Mouse (Mus musculus) embryonic fibroblast, embryonic 13.5 days (primary cell): ENCODE data around the gene Tecr. TPM values are rescaled to one million over a fixed set of nuclear protein-coding genes. Genes with fewer than 3 reads are reported as not detected.
A peak's percentile ranks its signal among the peaks of the same experiment; 100 is the strongest.

Source experiments
- H3K27ac ChIP-seq: 2 replicates; pipeline ENCODE4 v1.5.1; 2012; ENCODE audit warnings: low read length, control low read depth, inconsistent platforms; ENCODE audit not compliant: insufficient read depth
- H3K4me1 ChIP-seq: 2 replicates; pipeline ENCODE4 v1.6.1; 2011; ENCODE audit warnings: low read length; ENCODE audit not compliant: control insufficient read depth, insufficient read depth
- H3K4me3 ChIP-seq: 2 replicates; pipeline ENCODE4 v1.5.1; 2011; ENCODE audit warnings: mild to moderate bottlenecking, control low read depth, low read length; ENCODE audit not compliant: insufficient read depth
- CTCF ChIP-seq: IDR thresholded peaks from 2 replicates; pipeline ENCODE4 v1.5.1; 2011; ENCODE audit warnings: mild to moderate bottlenecking, control low read depth, low read length, moderate library complexity, borderline replicate concordance; ENCODE audit not compliant: insufficient read depth
- POLR2A ChIP-seq: IDR thresholded peaks from 2 replicates; pipeline ENCODE4 v1.6.1; 2011; ENCODE audit warnings: low read depth, mild to moderate bottlenecking, control low read depth, low read length, moderate library complexity
- polyA plus RNA-seq: library from polyadenylated mRNA; stranded (reverse); fragments of >200 nt; gene quantifications from 2 replicates; pipeline ENCODE4 v1.2.4, GENCODE M21; 2011; ENCODE audit warnings: low read depth; ENCODE audit not compliant: missing spikeins, insufficient read length

Gene Tecr
- polyA plus RNA-seq = 210 and 213 TPM in 2 replicates

DNA sequence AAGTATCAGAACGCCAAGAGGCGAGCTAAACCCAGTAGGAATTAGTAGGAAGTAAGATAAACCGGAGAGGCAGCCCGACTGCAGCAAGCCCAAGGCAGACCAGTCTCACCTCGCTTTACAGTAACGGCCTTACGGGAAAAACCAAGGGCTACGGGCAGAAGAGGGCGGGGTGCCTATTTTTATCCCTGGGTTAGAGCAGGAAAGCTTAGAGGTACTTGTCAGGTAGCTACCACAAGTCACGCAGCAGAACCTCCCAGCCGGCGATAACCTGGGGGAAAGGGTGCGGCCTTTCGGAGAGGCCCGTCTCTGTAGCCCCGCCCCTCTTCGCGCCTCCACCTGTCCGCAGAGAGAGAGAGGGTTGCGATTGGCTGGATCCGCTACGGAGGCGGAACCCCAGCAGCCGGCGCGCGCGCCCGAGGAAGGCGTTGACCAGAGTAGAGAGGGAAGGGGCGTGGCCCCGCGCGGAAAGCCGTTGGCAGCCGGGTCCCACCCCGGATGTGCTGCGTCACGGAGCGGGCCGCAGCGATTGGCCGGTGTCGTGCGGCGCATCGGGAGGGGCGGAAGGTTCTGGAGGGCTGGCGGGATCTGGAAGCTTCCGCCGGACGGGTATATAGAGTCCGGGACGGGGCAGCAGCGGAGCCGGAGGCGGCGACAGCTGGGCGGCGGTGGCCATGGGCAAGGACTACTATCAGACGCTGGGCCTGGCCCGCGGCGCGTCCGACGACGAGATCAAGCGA, at the start of gene Tecr, which contains the start of gene Dnajb1:
Gene Tecr, minus strand, starts transcription at position 311 of the 737 bp plus-strand sequence.
Gene Dnajb1, plus strand, starts transcription at position 533 of the 737 bp plus-strand sequence.
- peak within 1 kb of the TSS; percentile 93 for H3K4me3 ChIP-seq
- peak within 1 kb of the TSS; percentile 92 for H3K27ac ChIP-seq
- peak; percentile 96 for TF ChIP-seq POLR2A
- TF ChIP-seq CTCF = no peak
- 0 out of 2 replicates have a peak, but pooled peaks cover 2% of the 10 kb centered on the region for H3K4me1 ChIP-seq

DNA sequence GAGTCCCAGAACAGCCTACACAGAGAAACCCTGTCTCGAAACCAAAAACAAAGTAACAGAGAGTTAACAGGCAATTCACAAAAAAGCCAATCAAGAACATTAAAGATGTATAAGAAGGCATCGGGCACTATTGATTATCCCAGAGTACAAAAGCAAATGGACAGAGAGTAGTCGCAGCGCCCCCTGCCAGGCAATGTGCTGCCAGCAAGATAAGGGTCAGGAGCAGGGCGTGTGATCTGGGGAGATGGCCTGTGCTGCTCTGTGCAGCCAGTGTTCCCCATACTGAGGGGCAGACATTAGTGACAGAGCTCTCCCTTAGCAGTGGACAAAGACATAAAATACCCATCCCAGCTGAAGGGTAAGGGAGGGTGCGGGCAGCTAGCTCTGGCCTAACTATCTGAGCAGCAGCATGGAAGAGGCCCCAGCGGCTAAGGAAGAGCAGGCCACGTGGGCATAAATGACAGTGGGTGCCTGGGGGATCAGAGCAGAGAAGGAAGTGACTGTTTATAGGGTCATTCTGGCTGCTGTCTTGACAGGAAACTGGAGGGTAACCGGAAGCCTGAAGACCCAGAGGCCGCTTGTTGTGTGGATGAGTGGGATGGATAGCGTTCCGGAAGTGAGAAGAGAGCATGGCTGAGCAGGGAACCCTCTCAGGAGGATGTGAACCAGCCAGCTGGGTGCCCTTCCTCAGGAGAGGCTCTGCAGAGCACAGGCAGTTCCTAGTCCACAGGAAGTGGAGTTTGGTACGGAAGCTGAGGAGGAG, 48.9 kb upstream of the Tecr start:
- Histone ChIP-seq H3K4me1 (no peaks in the 10 kb centered on the region; the same call in 1 of the 2 replicates), H3K4me3 (no peak overlapping the region), H3K27ac (no peak overlapping the region)
- TF ChIP-seq POLR2A (no peak), CTCF (no peak; the same call in 1 of the 2 replicates)

DNA sequence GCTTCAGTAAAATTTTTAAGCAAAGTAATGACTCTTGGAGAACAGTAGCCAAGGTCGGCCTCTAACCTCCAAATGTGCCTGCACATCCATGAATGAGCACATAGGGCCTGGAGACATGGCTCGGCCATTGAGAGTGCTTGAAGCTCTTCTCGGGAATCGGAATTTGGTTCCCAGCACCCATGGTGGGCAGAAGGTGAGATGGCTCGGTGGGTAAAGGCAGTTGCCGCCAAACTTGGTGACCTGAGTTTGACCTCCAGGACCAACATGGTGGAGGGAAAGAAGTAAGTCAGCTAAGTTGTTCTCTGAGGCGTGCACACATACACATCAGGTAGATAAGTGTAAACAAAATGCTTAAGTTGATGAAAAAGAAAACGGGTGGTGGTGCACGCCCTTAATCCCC, 48.3 kb upstream of the Tecr start:
- H3K27ac ChIP-seq = no peak overlapping the region
- TF ChIP-seq POLR2A (no peak), CTCF (no peak)
- no peaks in the 10 kb centered on the region; the same call in 1 of the 2 replicates for H3K4me1 ChIP-seq
- no peak overlapping the region for H3K4me3 ChIP-seq

DNA sequence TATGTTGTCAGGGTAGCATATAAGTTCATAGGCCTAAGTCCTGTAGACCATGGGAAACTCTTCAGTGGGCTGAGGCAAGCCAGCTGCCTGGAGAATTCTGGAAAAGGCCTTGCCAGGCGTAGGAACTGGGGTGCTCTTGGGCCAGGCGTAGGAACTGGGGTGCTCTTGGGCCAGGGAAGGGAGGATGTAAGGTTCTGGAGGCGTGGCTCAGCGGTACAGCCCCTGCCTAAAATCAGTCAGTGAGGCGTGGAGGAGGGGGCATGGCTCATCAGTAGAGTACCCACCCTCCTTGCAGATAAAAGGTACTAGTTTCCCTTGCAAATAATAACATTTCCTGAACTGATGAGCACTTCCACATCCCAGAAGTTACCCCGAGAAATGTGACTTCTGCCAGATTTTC, 47.0 kb upstream of the Tecr start:
- Histone ChIP-seq H3K4me1 (no peaks in the 10 kb centered on the region), H3K27ac (no peak overlapping the region), H3K4me3 (no peak overlapping the region)
- TF ChIP-seq POLR2A (no peak), CTCF (no peak)

DNA sequence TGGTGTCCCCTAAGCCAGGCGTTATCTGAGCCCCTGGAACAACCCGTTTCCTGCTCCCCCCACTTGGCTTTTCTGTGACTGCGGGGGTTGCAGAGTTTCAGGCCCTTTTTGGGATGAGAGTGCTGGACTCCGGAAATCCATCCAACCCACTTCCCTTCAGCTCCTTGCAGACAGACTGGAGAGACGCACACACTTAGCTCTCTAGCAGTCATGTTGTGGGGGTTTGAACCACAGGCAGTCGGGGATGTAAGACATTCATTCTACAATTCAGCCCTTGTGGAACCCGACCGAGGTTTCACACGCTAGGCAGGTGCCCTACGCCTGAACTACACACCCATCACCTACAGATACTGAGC, 45.9 kb upstream of the Tecr start:
- Histone ChIP-seq H3K4me1 (no peaks in the 10 kb centered on the region), H3K4me3 (peak overlapping the region; percentile 94), H3K27ac (peak overlapping the region; percentile 33; the same call in 1 of the 2 replicates)
- TF ChIP-seq POLR2A (no peak), CTCF (no peak)

DNA sequence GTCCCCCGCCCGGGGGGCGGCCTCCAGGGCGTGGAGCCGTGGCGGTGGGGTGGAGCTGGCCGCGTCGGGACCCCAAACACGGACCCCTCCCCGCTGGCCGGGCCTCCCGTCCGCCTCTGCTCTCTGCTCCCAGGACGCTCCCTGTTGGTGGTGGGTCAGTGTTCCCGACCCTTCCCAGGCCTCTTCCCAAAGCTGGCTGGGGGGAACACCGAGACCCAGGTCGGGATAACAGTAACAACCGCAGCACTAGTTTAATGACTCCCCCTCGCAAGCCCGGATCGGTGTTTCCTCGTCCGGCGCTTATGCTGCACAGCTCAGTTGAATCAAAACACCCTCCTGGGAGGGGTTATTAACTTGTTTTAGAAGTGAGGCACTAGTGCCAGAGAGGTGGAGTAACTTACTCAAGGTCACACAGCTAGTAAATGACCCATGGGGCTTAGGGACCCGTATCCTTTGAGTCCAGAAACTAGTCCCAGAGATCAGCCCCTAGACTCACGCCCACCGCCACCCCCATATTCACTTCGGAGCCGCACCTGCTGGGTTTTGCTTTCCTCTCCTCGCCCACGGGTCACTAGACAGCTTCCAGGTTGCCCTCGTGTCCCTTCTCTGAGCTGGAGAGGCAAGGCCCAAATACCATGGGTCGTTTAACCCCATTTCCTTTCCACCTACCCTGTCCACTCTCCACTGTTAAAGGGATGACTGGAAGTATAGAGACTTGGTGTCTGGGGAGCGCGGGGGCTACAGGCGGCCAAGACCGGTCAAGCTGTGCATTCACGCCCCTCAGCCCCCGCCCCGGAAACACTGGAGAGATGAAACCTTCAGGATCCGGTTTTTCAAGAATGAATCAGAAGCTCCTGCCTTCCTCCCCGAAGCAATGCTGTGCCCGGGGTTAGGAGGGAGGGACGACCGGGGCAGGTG, 45.2 kb upstream of the Tecr start:
- TF ChIP-seq CTCF (no peak), POLR2A (peak; percentile 57)
- Histone ChIP-seq H3K4me3 (peak overlapping the region; percentile 94), H3K27ac (peak overlapping the region; percentile 33), H3K4me1 (no peaks in the 10 kb centered on the region)

DNA sequence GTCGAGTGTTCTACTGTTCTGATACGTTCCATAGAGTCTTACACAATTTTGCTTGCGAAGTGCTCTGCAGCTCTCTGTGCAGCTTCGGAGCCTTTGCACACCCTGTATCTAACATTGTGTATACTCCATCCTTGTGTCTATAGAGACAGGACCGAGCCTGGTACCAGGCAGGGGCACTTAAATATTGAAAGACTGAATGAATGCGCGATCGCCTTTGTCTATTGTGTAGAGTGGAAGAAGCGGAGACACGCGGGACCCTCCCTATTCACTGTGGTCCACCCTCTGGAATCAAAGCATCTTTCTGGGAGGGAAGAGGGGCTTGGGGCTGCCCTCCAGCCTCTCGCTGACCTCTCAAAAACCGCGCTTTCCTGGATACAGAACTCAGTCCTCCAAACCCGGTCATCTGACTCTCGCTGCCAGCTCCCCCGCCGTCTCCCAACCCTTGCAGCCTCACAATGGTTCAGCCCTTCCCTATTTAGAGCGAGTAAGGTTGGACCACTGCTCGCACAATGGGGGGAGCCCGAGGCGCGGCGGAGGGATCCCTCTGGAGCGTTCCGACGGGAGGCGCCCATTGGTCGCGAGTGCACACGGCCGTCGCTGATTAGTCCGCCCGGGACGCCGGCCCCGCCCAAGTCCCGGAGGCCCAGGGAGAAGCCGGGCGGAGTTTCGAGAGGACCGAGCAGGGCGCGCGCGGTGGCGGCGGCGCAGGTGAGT, 44.4 kb upstream of the Tecr start, which contains the start of gene Gipc1:
Gene Gipc1, plus strand, starts transcription at position 648 of the 714 bp plus-strand sequence.
- H3K27ac ChIP-seq = peak within 1 kb of the TSS; percentile 35
- peak within 1 kb of the TSS; percentile 94 for H3K4me3 ChIP-seq
- TF ChIP-seq CTCF (no peak), POLR2A (peak; percentile 58)
- H3K4me1 ChIP-seq = no peaks in the 10 kb centered on the region

DNA sequence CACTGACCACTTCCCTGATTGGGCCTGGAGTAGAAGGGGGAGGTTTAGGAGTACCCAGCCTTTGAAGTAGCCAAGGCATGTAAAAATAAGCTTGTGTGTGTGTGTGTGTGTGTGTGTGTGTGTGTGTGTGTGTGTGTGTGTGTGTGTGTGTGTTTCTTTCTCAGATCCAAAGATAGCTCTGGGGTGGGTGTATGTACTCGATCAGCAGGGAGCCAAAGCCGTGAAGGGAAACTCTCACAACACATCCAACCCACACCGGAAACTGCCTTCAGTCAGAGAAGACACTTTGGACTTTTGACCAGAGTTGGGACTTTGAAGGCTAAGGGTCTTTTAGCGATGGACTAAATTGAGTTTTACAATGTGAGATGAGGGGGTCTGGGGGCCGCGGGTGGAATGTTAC, 41.9 kb upstream of the Tecr start:
- Histone ChIP-seq H3K4me1 (no peaks in the 10 kb centered on the region), H3K27ac (no peak overlapping the region), H3K4me3 (no peak overlapping the region)
- TF ChIP-seq CTCF (no peak), POLR2A (no peak)
